Mouse (Mus musculus) midbrain, embryonic 13.5 days (tissue): ENCODE measurements around the gene Grin2d. TPM values are rescaled to one million over a fixed set of nuclear protein-coding genes. Genes with fewer than 3 reads are reported as not detected.

Experiments
- ATAC-seq: fragments of 200-750 bp; cut with Nextera tagmentation; 2 replicates; pipeline ENCODE4 v1.8.0; 2017; ENCODE audit warnings: mild to moderate bottlenecking, moderate TSS enrichment, moderate library complexity
- H3K27ac ChIP-seq: fragments of 300-500 bp; sonication (generic); 2 replicates; pipeline ENCODE4 v1.5.1; 2015; ENCODE audit warnings: inconsistent platforms, mild to moderate bottlenecking, moderate library complexity
- H3K27me3 ChIP-seq: fragments of 300-500 bp; sonication (generic); 2 replicates; pipeline ENCODE4 v1.6.1; 2015; ENCODE audit warnings: mild to moderate bottlenecking, inconsistent platforms
- H3K36me3 ChIP-seq: fragments of 300-500 bp; sonication (generic); 2 replicates; pipeline ENCODE4 v1.6.1; 2015; ENCODE audit warnings: mild to moderate bottlenecking, inconsistent platforms
- H3K4me1 ChIP-seq: fragments of 300-500 bp; sonication (generic); replicated peaks from 2 replicates; pipeline ENCODE4 v1.6.1; 2015; ENCODE audit warnings: inconsistent platforms
- H3K4me2 ChIP-seq: fragments of 300-500 bp; sonication (generic); replicated peaks from 2 replicates; pipeline ENCODE4 v1.6.1; 2015; ENCODE audit warnings: moderate library complexity, mild to moderate bottlenecking, inconsistent platforms
- H3K4me3 ChIP-seq: fragments of 300-500 bp; sonication (generic); replicated peaks from 2 replicates; pipeline ENCODE4 v1.5.1; 2015; ENCODE audit warnings: mild to moderate bottlenecking, inconsistent platforms
- H3K9ac ChIP-seq: fragments of 300-500 bp; sonication (generic); replicated peaks from 2 replicates; pipeline ENCODE4 v1.6.1; 2015; ENCODE audit warnings: mild to moderate bottlenecking, inconsistent platforms
- H3K9me3 ChIP-seq: fragments of 300-500 bp; sonication (generic); 2 replicates; pipeline ENCODE4 v1.6.1; 2016; ENCODE audit warnings: mild to moderate bottlenecking, inconsistent platforms
- WGBS: fragments of 180-500 bp; shearing (Covaris S2); methylation state at CpG from one replicate; pipeline ENCODE4 v1.1.7; 2015; 5-methylcytosine and 5-hydroxymethylcytosine counted together
- polyA plus RNA-seq: library from polyadenylated mRNA; unstranded; fragments of >200 nt; fragmentation: Nextera tagmentation; extraction: Ambion mirVana; gene quantifications from 2 replicates; pipeline ENCODE4 v1.2.1, GENCODE M21; 2015

The Grin2d gene
- polyA plus RNA-seq, 1 experiment from 2014 or later = 1.3 TPM

GRCm38 (mm10) chr7:45896517-45897257 is 18.5 kb upstream of the Grin2d start, which contains the start of the genes Syngr4 and Tmem143:
Gene Syngr4 (minus strand): TSS chr7:45896714.
Gene Tmem143 (plus strand): TSS chr7:45896941.
- no peaks in the 10 kb centered on the region for H3K36me3 ChIP-seq
- peak within 1 kb of the TSS; percentile 65 for H3K9ac ChIP-seq
- peak within 1 kb of the TSS; percentile 70 for H3K27ac ChIP-seq
- H3K9me3 ChIP-seq = no peaks in the 10 kb centered on the region
- H3K27me3 ChIP-seq = 0 out of 2 replicates have a peak, but pooled peaks cover 2% of the 10 kb centered on the region
- H3K4me3 ChIP-seq = peak within 1 kb of the TSS; percentile 55
- H3K4me1 ChIP-seq = peaks cover 16% of the 10 kb centered on the region
- H3K4me2 ChIP-seq = peak within 1 kb of the TSS; percentile 93
- under 1% methylated on average over 40 of the region's 40 CpGs for WGBS
- ATAC-seq = peak; percentile 91

GRCm38 (mm10) chr7:45895931-45896516 is 17.8 kb upstream of the Grin2d start:
- 0 out of 2 replicates have a peak, but pooled peaks cover 2% of the 10 kb centered on the region for H3K27me3 ChIP-seq
- peak overlapping the region; percentile 55 for H3K4me3 ChIP-seq
- 76% methylated on average over 6 of the region's 6 CpGs for WGBS
- H3K36me3 ChIP-seq = no peaks in the 10 kb centered on the region
- no peak overlapping the region for H3K9ac ChIP-seq
- H3K9me3 ChIP-seq = no peaks in the 10 kb centered on the region
- peaks cover 16% of the 10 kb centered on the region for H3K4me1 ChIP-seq
- peak overlapping the region; percentile 48 for H3K4me2 ChIP-seq
- no peak overlapping the region for H3K27ac ChIP-seq
- peak; percentile 63 for ATAC-seq

GRCm38 (mm10) chr7:45892651-45893050 is 14.5 kb upstream of the Grin2d start:
- WGBS = 85% methylated on average over 2 of the region's 2 CpGs

GRCm38 (mm10) chr7:45887246-45887645 is 9.1 kb upstream of the Grin2d start:
- Histone ChIP-seq H3K36me3 (peaks cover 37% of the 10 kb centered on the region), H3K9me3 (no peaks in the 10 kb centered on the region), H3K27ac (no peak overlapping the region), H3K9ac (no peak overlapping the region), H3K4me3 (no peak overlapping the region), H3K27me3 (no peaks in the 10 kb centered on the region), H3K4me1 (no peaks in the 10 kb centered on the region), H3K4me2 (no peak overlapping the region)
- WGBS = 63% methylated on average over 3 of the region's 3 CpGs
- no peak for ATAC-seq

More at GRCm38 (mm10) chr7:45892651-45893050, 14.5 kb upstream of the Grin2d start:
- H3K4me2 ChIP-seq = no peak overlapping the region
- no peaks in the 10 kb centered on the region for H3K36me3 ChIP-seq
- 0 out of 2 replicates have a peak, but pooled peaks cover 2% of the 10 kb centered on the region for H3K27me3 ChIP-seq
- H3K27ac ChIP-seq = no peak overlapping the region
- H3K4me1 ChIP-seq = peaks cover 10% of the 10 kb centered on the region
- H3K9ac ChIP-seq = no peak overlapping the region
- no peak for ATAC-seq
- H3K4me3 ChIP-seq = no peak overlapping the region
- H3K9me3 ChIP-seq = no peaks in the 10 kb centered on the region

- ATAC-seq = no peak
- Histone ChIP-seq H3K27me3 (no peaks in the 10 kb centered on the region), H3K9ac (no peak overlapping the region), H3K4me2 (no peak overlapping the region), H3K4me3 (no peak overlapping the region), H3K9me3 (no peaks in the 10 kb centered on the region), H3K36me3 (peaks cover 95% of the 10 kb centered on the region), H3K27ac (no peak overlapping the region), H3K4me1 (no peaks in the 10 kb centered on the region)
- 90% methylated on average over 2 of the region's 2 CpGs for WGBS
These were observed 2.8 kb upstream of the Grin2d start for GRCm38 (mm10) chr7:45881011-45881410.

- WGBS = 97% methylated on average over 4 of the region's 4 CpGs
- Histone ChIP-seq H3K4me1 (no peaks in the 10 kb centered on the region), H3K36me3 (peaks cover 94% of the 10 kb centered on the region)
These were observed 2.4 kb upstream of the Grin2d start for GRCm38 (mm10) chr7:45880531-45880930.

DNA sequence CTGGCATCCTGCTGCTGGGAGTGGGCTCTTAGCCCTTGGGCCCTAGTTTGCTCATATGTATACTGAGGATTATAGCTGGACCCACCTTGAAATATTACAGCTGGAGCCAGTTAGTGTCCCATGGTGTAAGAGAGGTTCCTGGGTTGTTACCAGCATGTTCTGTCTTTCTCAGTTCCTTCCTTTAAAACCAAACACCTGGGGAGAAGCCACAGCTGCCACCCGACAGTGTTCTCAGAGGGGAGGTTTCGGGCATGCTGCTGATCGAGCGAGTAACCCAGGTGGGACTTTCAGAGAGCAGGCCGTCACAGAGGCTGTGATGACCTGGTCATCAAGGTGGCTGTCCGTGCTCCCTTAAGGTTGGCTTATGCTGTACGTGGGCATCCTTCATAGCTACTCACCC is 1.3 kb downstream of the Grin2d start:
- no peak overlapping the region for H3K4me3 ChIP-seq
- H3K9me3 ChIP-seq = no peaks in the 10 kb centered on the region
- H3K27ac ChIP-seq = no peak overlapping the region
- H3K9ac ChIP-seq = no peak overlapping the region
- 0 out of 2 replicates have a peak, but pooled peaks cover 1% of the 10 kb centered on the region for H3K27me3 ChIP-seq
- peaks cover 18% of the 10 kb centered on the region for H3K4me1 ChIP-seq
- no peak for ATAC-seq
- H3K36me3 ChIP-seq = peaks cover 71% of the 10 kb centered on the region
- H3K4me2 ChIP-seq = no peak overlapping the region
- 95% methylated on average over 7 of the region's 7 CpGs for WGBS

More at GRCm38 (mm10) chr7:45880531-45880930, 2.4 kb upstream of the Grin2d start:
- Histone ChIP-seq H3K27me3 (no peaks in the 10 kb centered on the region), H3K9me3 (no peaks in the 10 kb centered on the region), H3K27ac (no peak overlapping the region), H3K9ac (no peak overlapping the region), H3K4me2 (no peak overlapping the region), H3K4me3 (no peak overlapping the region)
- no peak for ATAC-seq

- H3K27me3 ChIP-seq = peaks cover 34% of the 10 kb centered on the region
- 2% methylated on average over 27 of the region's 28 CpGs for WGBS
- peaks cover 50% of the 10 kb centered on the region for H3K4me1 ChIP-seq
- peak overlapping the region; percentile 76 for H3K4me2 ChIP-seq
- H3K9ac ChIP-seq = peak overlapping the region; percentile 97
- ATAC-seq = peak; percentile 40
- H3K4me3 ChIP-seq = peak overlapping the region; percentile 90
- H3K36me3 ChIP-seq = peaks cover 36% of the 10 kb centered on the region
- H3K27ac ChIP-seq = peak overlapping the region; percentile 85
- H3K9me3 ChIP-seq = no peaks in the 10 kb centered on the region
These were observed 4.9 kb downstream of the Grin2d start for GRCm38 (mm10) chr7:45873061-45873947.

DNA sequence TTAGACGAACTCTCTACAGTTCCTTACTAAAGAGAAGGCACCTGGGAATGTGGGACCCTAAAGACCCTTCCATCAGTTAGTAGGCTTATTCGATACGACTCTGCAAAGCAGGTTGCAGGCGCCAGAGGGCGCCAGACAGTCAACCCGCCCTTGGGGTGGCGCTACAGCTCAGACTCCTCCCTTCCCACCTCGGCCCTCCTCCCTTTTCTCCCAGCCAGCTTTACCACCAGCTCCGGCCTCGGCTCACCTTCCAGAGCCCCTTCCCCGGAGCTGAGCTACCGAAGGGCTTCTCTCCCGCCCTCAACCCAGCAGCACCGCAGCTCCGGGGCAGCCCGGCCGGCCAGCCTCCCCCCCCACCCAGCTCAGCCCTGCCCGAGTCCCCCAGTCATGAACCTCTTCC is 5.6 kb downstream of the Grin2d start, which contains the start of gene Kdelr1:
TSS of gene Kdelr1 (plus strand) at position 149 of the 400 bp plus-strand sequence.
- Histone ChIP-seq H3K9me3 (no peaks in the 10 kb centered on the region), H3K27me3 (peaks cover 41% of the 10 kb centered on the region), H3K4me1 (peaks cover 56% of the 10 kb centered on the region), H3K4me2 (peak within 1 kb of the TSS; percentile 76), H3K27ac (peak within 1 kb of the TSS; percentile 85), H3K4me3 (peak within 1 kb of the TSS; percentile 90), H3K36me3 (peaks cover 31% of the 10 kb centered on the region), H3K9ac (peak within 1 kb of the TSS; percentile 97)
- ATAC-seq = peak; percentile 59
- 1% methylated on average over 18 of the region's 18 CpGs for WGBS

DNA sequence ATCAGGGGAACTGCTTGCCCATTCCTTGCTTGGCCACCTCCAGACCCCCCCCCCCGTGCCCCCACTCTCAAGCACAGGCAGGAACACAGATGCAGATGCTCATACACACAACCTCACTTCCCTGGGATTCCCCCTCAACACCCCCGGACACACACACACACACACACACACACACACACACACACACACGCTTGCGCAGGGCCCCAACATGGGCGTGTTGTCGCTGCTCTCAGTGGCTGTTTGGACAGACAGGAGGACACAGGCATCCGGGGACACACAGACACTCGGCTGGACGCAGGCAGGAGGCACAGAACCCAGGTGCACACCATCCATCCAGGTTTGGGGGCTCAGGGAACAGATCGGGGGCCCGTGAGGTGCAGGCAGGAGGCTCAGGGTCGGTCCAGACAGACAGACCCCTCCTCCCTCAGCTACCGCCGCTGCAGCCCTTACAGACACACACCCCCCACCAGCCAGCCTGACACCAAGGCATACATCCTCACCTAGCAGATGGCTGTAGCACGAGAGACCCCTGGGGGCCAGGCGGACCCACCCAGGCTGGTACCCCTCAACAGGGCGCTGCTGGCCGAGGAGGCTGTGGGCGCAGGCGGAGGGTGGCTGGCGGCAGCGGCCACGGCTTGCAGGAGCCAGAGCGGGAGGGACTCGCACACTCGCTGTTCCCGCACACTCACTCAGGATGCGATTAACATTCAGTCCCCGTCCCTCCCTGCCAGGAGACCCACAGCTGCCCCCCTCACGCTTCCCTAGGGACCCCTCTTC is 7.7 kb downstream of the Grin2d start:
- no peaks in the 10 kb centered on the region for H3K9me3 ChIP-seq
- peak overlapping the region; percentile 56; the same call in 1 of the 2 replicates for H3K27ac ChIP-seq
- H3K9ac ChIP-seq = peak overlapping the region; percentile 74
- ATAC-seq = peak; percentile 12; the same call in 1 of the 2 replicates
- H3K4me2 ChIP-seq = peak overlapping the region; percentile 76
- peaks cover 49% of the 10 kb centered on the region for H3K27me3 ChIP-seq
- H3K36me3 ChIP-seq = peaks cover 12% of the 10 kb centered on the region
- peak overlapping the region; percentile 45 for H3K4me3 ChIP-seq
- WGBS = 2% methylated on average over 29 of the region's 30 CpGs
- H3K4me1 ChIP-seq = peaks cover 69% of the 10 kb centered on the region

GRCm38 (mm10) chr7:45869787-45870186 is 8.4 kb downstream of the Grin2d start:
- peaks cover 65% of the 10 kb centered on the region for H3K4me1 ChIP-seq
- H3K4me3 ChIP-seq = peak overlapping the region; percentile 45
- H3K36me3 ChIP-seq = peaks cover 8% of the 10 kb centered on the region; the same call in 1 of the 2 replicates
- no peaks in the 10 kb centered on the region for H3K9me3 ChIP-seq
- peak overlapping the region; percentile 74 for H3K9ac ChIP-seq
- no peak for ATAC-seq
- WGBS = 2% methylated on average over 14 of the region's 14 CpGs
- H3K27ac ChIP-seq = no peak overlapping the region
- H3K27me3 ChIP-seq = peaks cover 49% of the 10 kb centered on the region
- H3K4me2 ChIP-seq = peak overlapping the region; percentile 76
